Mouse (Mus musculus) spleen, adult 2 months (tissue): Measurements from ENCODE around the gene Slc35f1.

Source experiments
- CTCF ChIP-seq: fragments of 200-500 bp; IDR thresholded peaks from 2 replicates; pipeline ENCODE4 v1.5.1; 2011; ENCODE audit warnings: mild to moderate bottlenecking, inconsistent platforms; ENCODE audit not compliant: insufficient read depth, insufficient read length, insufficient replicate concordance; ENCODE audit errors: extremely low read depth
- POLR2A ChIP-seq: fragments of 200-500 bp; IDR thresholded peaks from 2 replicates; pipeline ENCODE4 v1.6.1; 2011; ENCODE audit warnings: low read depth, low read length, inconsistent platforms

DNA sequence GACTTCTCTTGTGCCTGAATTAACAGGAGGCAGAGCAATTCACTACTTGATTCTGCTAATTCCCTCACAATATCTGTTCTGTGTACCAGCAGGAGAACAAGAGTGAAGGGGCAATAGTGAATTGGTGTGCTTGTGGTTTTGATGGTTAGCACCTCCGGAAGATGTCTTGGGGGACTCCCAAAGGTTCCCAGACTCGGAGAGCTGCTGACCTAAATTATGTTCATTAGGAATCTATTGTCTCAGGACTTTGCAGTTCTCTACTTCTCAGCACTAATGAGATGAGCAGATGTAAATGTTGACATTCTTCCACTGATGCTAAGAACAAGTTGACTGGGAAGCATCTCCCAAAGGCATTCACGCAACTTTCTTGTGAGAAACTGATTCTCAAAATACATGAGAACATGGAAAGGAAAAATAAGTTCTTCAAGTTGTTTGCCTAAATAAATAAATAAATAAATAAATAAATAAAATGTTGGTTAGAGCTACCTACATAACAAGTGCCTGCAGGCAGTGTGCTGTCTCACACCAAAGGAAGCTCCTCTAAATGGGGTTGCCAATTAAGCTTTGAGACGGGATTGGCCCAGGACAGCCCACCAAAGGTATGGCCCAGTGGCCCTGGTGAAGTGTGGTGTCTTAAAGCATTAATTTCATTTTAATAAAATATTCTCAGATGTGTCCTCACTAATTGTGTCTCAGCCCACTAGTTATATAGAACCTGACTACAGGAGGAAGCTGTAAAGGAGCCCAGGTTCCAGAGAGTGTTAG, 67.3 kb downstream of the Slc35f1 start:
- TF ChIP-seq CTCF (no peak), POLR2A (no peak)
